Mouse (Mus musculus) spleen, adult 2 months (tissue): ENCODE measurements around the gene Fahd1. TPM values are rescaled to one million over a fixed set of nuclear protein-coding genes. Genes with fewer than 3 reads are reported as not detected.

ENCODE experiments used
- DNase-seq, 2 experiments: peaks; one replicate each; pipeline versions ENCODE4 v3.0.0 to v3.0.0-alpha.2; 2012 to 2021; ENCODE audit warnings: low spot score in 2 of 2, low read depth in 1 of 2
- H3K27ac ChIP-seq: fragments of 200-500 bp; 2 replicates; pipeline ENCODE4 v1.5.1; 2012; ENCODE audit warnings: low read length, inconsistent platforms; ENCODE audit not compliant: insufficient read depth
- H3K27me3 ChIP-seq: fragments of 200-500 bp; 2 replicates; pipeline ENCODE4 v1.6.1; 2012; ENCODE audit warnings: mild to moderate bottlenecking, moderate library complexity, low read length, inconsistent platforms; ENCODE audit not compliant: control insufficient read depth, insufficient read depth
- H3K36me3 ChIP-seq: fragments of 200-500 bp; 2 replicates; pipeline ENCODE4 v1.6.1; 2012; ENCODE audit warnings: mild to moderate bottlenecking, low read length, inconsistent platforms; ENCODE audit not compliant: control insufficient read depth, insufficient read depth
- H3K4me1 ChIP-seq: fragments of 200-500 bp; 2 replicates; pipeline ENCODE4 v1.6.1; 2011; ENCODE audit warnings: inconsistent platforms; ENCODE audit not compliant: control insufficient read depth, insufficient read depth, insufficient read length
- H3K4me3 ChIP-seq: fragments of 200-500 bp; 2 replicates; pipeline ENCODE4 v1.5.1; 2011; ENCODE audit warnings: mild to moderate bottlenecking, inconsistent platforms; ENCODE audit not compliant: insufficient read depth, insufficient read length; ENCODE audit errors: extremely low read depth
- CTCF ChIP-seq: fragments of 200-500 bp; IDR thresholded peaks from 2 replicates; pipeline ENCODE4 v1.5.1; 2011; ENCODE audit warnings: mild to moderate bottlenecking, inconsistent platforms; ENCODE audit not compliant: insufficient read depth, insufficient read length, insufficient replicate concordance; ENCODE audit errors: extremely low read depth
- POLR2A ChIP-seq: fragments of 200-500 bp; IDR thresholded peaks from 2 replicates; pipeline ENCODE4 v1.6.1; 2011; ENCODE audit warnings: low read depth, low read length, inconsistent platforms
- WGBS: fragments of 180-500 bp; shearing (Covaris S2); methylation state at CpG from one replicate; pipeline ENCODE4 v1.1.7; 2018; 5-methylcytosine and 5-hydroxymethylcytosine counted together
- polyA plus RNA-seq: library from polyadenylated mRNA; depleted of rRNA; stranded (reverse); fragments of >200 nt; gene quantifications from 2 replicates; pipeline ENCODE4 v1.2.3, GENCODE M21; 2012

Gene Fahd1
- polyA plus RNA-seq, 1 experiment: 7.7 TPM

GRCm38 (mm10) chr17:24818172-24818571 lies 32.0 kb downstream of the Fahd1 start:
- Histone ChIP-seq H3K27ac (no peak overlapping the region), H3K4me3 (no peak overlapping the region), H3K4me1 (no peaks in the 10 kb centered on the region), H3K36me3 (no peaks in the 10 kb centered on the region), H3K27me3 (no peaks in the 10 kb centered on the region; the same call in 1 of the 2 replicates)
- TF ChIP-seq POLR2A: no peak
- no peak for TF ChIP-seq CTCF
- WGBS: 64% methylated on average over 6 of the region's 6 CpGs
- DNase-seq: no peak

- no peak for DNase-seq
- no peaks in the 10 kb centered on the region for H3K36me3 ChIP-seq
- WGBS: 45% methylated on average over 1 of the region's 1 CpGs
- no peak for TF ChIP-seq CTCF
- TF ChIP-seq POLR2A: no peak
- no peak overlapping the region for H3K4me3 ChIP-seq
- no peaks in the 10 kb centered on the region for H3K4me1 ChIP-seq
- no peaks in the 10 kb centered on the region; the same call in 1 of the 2 replicates for H3K27me3 ChIP-seq
- H3K27ac ChIP-seq: no peak overlapping the region
These were observed 32.7 kb downstream of the Fahd1 start for GRCm38 (mm10) chr17:24817503-24817902.

DNA sequence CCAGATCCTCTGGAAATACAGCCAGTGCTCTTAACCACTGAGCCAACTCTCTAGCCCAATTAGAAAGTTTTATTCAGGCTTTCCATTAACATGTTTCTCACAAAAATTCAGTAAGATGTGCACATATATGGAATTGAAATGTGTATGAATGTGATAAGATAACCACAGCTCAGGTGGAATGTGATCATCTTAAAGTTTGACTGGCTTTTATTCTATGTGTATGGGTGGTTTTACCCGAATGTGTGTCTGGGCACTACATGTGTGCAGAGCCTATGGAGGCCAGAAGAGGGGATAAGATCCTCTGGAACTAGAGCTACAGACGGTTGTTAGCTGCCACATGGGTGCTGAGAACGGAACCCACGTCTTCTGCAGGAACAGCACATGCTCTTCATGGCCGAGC lies 34.9 kb downstream of the Fahd1 start:
- Histone ChIP-seq H3K4me3 (no peak overlapping the region), H3K4me1 (no peaks in the 10 kb centered on the region), H3K27me3 (no peaks in the 10 kb centered on the region; the same call in 1 of the 2 replicates), H3K36me3 (no peaks in the 10 kb centered on the region), H3K27ac (no peak overlapping the region)
- TF ChIP-seq POLR2A: no peak
- TF ChIP-seq CTCF: no peak
- no peak for DNase-seq
- WGBS: 78% methylated on average over 5 of the region's 5 CpGs

DNA sequence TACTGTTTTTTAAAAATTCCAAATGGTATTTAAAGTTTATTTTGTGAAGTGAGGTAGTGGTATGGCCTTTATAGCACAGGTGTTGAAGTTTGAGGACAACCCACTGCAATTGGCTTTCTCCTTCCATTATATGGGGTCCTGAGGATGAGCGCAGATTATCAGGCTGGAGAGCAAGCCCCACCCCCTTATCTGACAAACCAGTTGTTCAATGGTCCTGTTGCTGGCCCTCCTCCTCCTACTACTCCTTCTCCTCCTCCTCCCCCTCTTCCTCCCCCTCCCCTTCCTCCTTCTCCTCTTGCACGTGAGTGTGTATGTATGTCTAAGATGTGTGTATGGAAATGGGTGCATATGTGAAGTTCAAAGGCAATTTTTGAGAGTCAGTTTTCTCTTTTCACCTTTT lies 37.9 kb downstream of the Fahd1 start:
- Histone ChIP-seq H3K27ac (no peak overlapping the region), H3K4me1 (no peaks in the 10 kb centered on the region), H3K36me3 (no peaks in the 10 kb centered on the region), H3K27me3 (0 out of 2 replicates have a peak, but pooled peaks cover 2% of the 10 kb centered on the region), H3K4me3 (no peak overlapping the region)
- no peak for TF ChIP-seq CTCF
- TF ChIP-seq POLR2A: no peak
- WGBS: 32% methylated on average over 2 of the region's 2 CpGs
- DNase-seq: no peak

- Histone ChIP-seq H3K27me3 (0 out of 2 replicates have a peak, but pooled peaks cover 2% of the 10 kb centered on the region), H3K36me3 (no peaks in the 10 kb centered on the region), H3K4me1 (no peaks in the 10 kb centered on the region), H3K4me3 (no peak overlapping the region), H3K27ac (no peak overlapping the region)
- 80% methylated on average over 3 of the region's 3 CpGs for WGBS
- TF ChIP-seq POLR2A: no peak
- no peak for TF ChIP-seq CTCF
- no peak for DNase-seq
These were observed 39.0 kb downstream of the Fahd1 start for GRCm38 (mm10) chr17:24811211-24811610.

GRCm38 (mm10) chr17:24803952-24804951 lies 45.9 kb downstream of the Fahd1 start, which contains the start of gene Meiob:
Meiob (plus strand) TSS chr17:24804289.
- Histone ChIP-seq H3K27me3 (peaks cover 8% of the 10 kb centered on the region; the same call in 1 of the 2 replicates), H3K4me1 (peaks cover 9% of the 10 kb centered on the region; the same call in 1 of the 2 replicates), H3K27ac (no peak within 1 kb of the TSS), H3K36me3 (no peaks in the 10 kb centered on the region), H3K4me3 (peak within 1 kb of the TSS; percentile 68)
- 1% methylated on average over 71 of the region's 71 CpGs for WGBS
- DNase-seq: peak; percentile 23 to 61
- no peak for TF ChIP-seq POLR2A
- no peak for TF ChIP-seq CTCF

GRCm38 (mm10) chr17:24800524-24800923 lies 49.6 kb downstream of the Fahd1 start:
- TF ChIP-seq CTCF (no peak), POLR2A (no peak)
- Histone ChIP-seq H3K36me3 (no peaks in the 10 kb centered on the region), H3K27me3 (peaks cover 6% of the 10 kb centered on the region), H3K27ac (no peak overlapping the region), H3K4me3 (no peak overlapping the region), H3K4me1 (peaks cover 9% of the 10 kb centered on the region; the same call in 1 of the 2 replicates)
- DNase-seq: no peak
- WGBS: 61% methylated on average over 3 of the region's 3 CpGs
